Mouse (Mus musculus): ENCODE measurements at regions not wholly inside any gene's neighbourhood (a gene's known extent, or its start where the extent isn't known, plus 50 kb on each side); places are given as distances from the start of the nearest gene placed in this dataset.

GRCm38 (mm10) chr3:39370926-39371325 lies 484.2 kb downstream of the Fat4 start:
- TF ChIP-seq CTCF (IDR thresholded peaks at IDR 0.05; ENCODE audit: extremely low read depth, insufficient read depth, insufficient read length, insufficient replicate concordance): no peak
- TF ChIP-seq POLR2A (IDR thresholded peaks at IDR 0.05; ENCODE audit: low read depth, low read length): no peak

Data from spleen, adult 2 months (tissue).